Mouse (Mus musculus) ES-Bruce4 (cell line): ENCODE results near the gene Psmc5. TPM values are rescaled to one million over a fixed set of nuclear protein-coding genes. Genes with fewer than 3 reads are reported as not detected.

Source experiments
- H3K27ac ChIP-seq: 2 replicates; pipeline ENCODE4 v1.5.1; 2012; ENCODE audit warnings: low read length, inconsistent platforms; ENCODE audit not compliant: insufficient read depth
- H3K27me3 ChIP-seq: 2 replicates; pipeline ENCODE4 v1.6.1; 2012; ENCODE audit warnings: mild to moderate bottlenecking, low read length, inconsistent platforms; ENCODE audit not compliant: control insufficient read depth, poor library complexity, insufficient read depth, severe bottlenecking
- H3K36me3 ChIP-seq: 2 replicates; pipeline ENCODE4 v1.6.1; 2012; ENCODE audit warnings: inconsistent platforms, mild to moderate bottlenecking, low read length, moderate library complexity; ENCODE audit not compliant: control insufficient read depth, poor library complexity, insufficient read depth, severe bottlenecking
- H3K4me1 ChIP-seq: one replicate; pipeline ENCODE4 v1.8.1; 2011; ENCODE audit warnings: low read length; ENCODE audit not compliant: control insufficient read depth, insufficient read depth
- H3K4me3 ChIP-seq: 2 replicates; pipeline ENCODE4 v1.5.1; 2011; ENCODE audit warnings: low read depth, mild to moderate bottlenecking, low read length
- H3K9ac ChIP-seq: 2 replicates; pipeline ENCODE4 v1.6.1; 2012; ENCODE audit warnings: low read depth, mild to moderate bottlenecking, inconsistent platforms; ENCODE audit not compliant: poor library complexity, severe bottlenecking
- H3K9me3 ChIP-seq: replicated peaks from 2 replicates; pipeline ENCODE4 v1.6.1; 2012; ENCODE audit warnings: mild to moderate bottlenecking, low read length, inconsistent platforms; ENCODE audit not compliant: control insufficient read depth, poor library complexity, insufficient read depth, severe bottlenecking
- CTCF ChIP-seq: IDR thresholded peaks from one replicate; pipeline ENCODE4 v1.8.1; 2011; ENCODE audit warnings: low read depth, low read length
- EP300 ChIP-seq: IDR thresholded peaks from 2 replicates; pipeline ENCODE4 v1.6.1; 2011; ENCODE audit warnings: low read depth, low read length; ENCODE audit not compliant: insufficient read depth
- POLR2A ChIP-seq: IDR thresholded peaks from one replicate; pipeline ENCODE4 v1.8.1; 2011; ENCODE audit warnings: low read length; ENCODE audit not compliant: insufficient read depth
- polyA plus RNA-seq: library from polyadenylated mRNA; stranded (reverse); fragments of >200 nt; gene quantifications from 2 replicates; pipeline ENCODE4 v1.2.4, GENCODE M21; 2011; ENCODE audit warnings: low read depth; ENCODE audit not compliant: missing spikeins, insufficient read depth, insufficient read length

Gene Psmc5
- polyA plus RNA-seq, 1 experiment: 170 TPM

- no peaks in the 10 kb centered on the region for H3K27me3 ChIP-seq
- peaks cover 8% of the 10 kb centered on the region for H3K4me1 ChIP-seq
- peak overlapping the region; percentile 98 for H3K9ac ChIP-seq
- H3K4me3 ChIP-seq: peak overlapping the region; percentile 95
- TF ChIP-seq EP300: no peak
- TF ChIP-seq CTCF: no peak
- TF ChIP-seq POLR2A: no peak
- peaks cover 3% of the 10 kb centered on the region for H3K36me3 ChIP-seq
- H3K27ac ChIP-seq: no peak overlapping the region
- H3K9me3 ChIP-seq: no peaks in the 10 kb centered on the region
Measured at GRCm38 (mm10) chr11:106271131-106271793, 15.3 kb downstream of the Psmc5 start.

GRCm38 (mm10) chr11:106271794-106272643 lies 16.1 kb downstream of the Psmc5 start:
- H3K4me1 ChIP-seq: peaks cover 8% of the 10 kb centered on the region
- peak overlapping the region; percentile 95 for H3K4me3 ChIP-seq
- H3K36me3 ChIP-seq: no peaks in the 10 kb centered on the region
- TF ChIP-seq CTCF: no peak
- TF ChIP-seq POLR2A: no peak
- no peaks in the 10 kb centered on the region for H3K9me3 ChIP-seq
- H3K9ac ChIP-seq: peak overlapping the region; percentile 98
- H3K27ac ChIP-seq: peak overlapping the region; percentile 30; the same call in 1 of the 2 replicates
- H3K27me3 ChIP-seq: no peaks in the 10 kb centered on the region

GRCm38 (mm10) chr11:106272644-106273310 lies 16.8 kb downstream of the Psmc5 start, which contains the start of gene Smarcd2:
Gene Smarcd2 (minus strand): TSS chr11:106272972.
- Histone ChIP-seq H3K9me3 (no peaks in the 10 kb centered on the region), H3K27ac (peak within 1 kb of the TSS; percentile 66), H3K27me3 (no peaks in the 10 kb centered on the region), H3K9ac (peak within 1 kb of the TSS; percentile 98), H3K36me3 (no peaks in the 10 kb centered on the region), H3K4me1 (peaks cover 8% of the 10 kb centered on the region), H3K4me3 (peak within 1 kb of the TSS; percentile 95)
- TF ChIP-seq POLR2A (peak; percentile 62), EP300 (no peak)

- H3K9ac ChIP-seq: peak overlapping the region; percentile 84
- peak overlapping the region; percentile 66 for H3K27ac ChIP-seq
- TF ChIP-seq POLR2A (no peak), EP300 (no peak), CTCF (no peak)
- peaks cover 8% of the 10 kb centered on the region for H3K4me1 ChIP-seq
- no peaks in the 10 kb centered on the region for H3K36me3 ChIP-seq
- peak overlapping the region; percentile 63 for H3K4me3 ChIP-seq
- no peaks in the 10 kb centered on the region for H3K27me3 ChIP-seq
- no peaks in the 10 kb centered on the region for H3K9me3 ChIP-seq
Measured at GRCm38 (mm10) chr11:106273311-106273684, 17.3 kb downstream of the Psmc5 start.

- Histone ChIP-seq H3K27me3 (no peaks in the 10 kb centered on the region), H3K27ac (peak overlapping the region; percentile 66), H3K4me1 (peaks cover 8% of the 10 kb centered on the region), H3K36me3 (no peaks in the 10 kb centered on the region), H3K4me3 (peak overlapping the region; percentile 63), H3K9me3 (no peaks in the 10 kb centered on the region), H3K9ac (peak overlapping the region; percentile 84)
- TF ChIP-seq EP300 (no peak), POLR2A (no peak), CTCF (no peak)
Measured at GRCm38 (mm10) chr11:106273811-106274210, 17.9 kb downstream of the Psmc5 start.
